Mouse (Mus musculus) testis, adult 2 months (tissue): ENCODE data around the gene Hist2h3b.

Experiments
- CTCF ChIP-seq: fragments of 200-500 bp; IDR thresholded peaks from 2 replicates; pipeline ENCODE4 v1.5.1; 2012; ENCODE audit warnings: low read depth, mild to moderate bottlenecking, inconsistent platforms, low read length, moderate library complexity; ENCODE audit not compliant: control insufficient read depth, insufficient read depth, insufficient replicate concordance
- POLR2A ChIP-seq: fragments of 200-500 bp; IDR thresholded peaks from 2 replicates; pipeline ENCODE4 v1.6.1; 2012; ENCODE audit warnings: low read depth, mild to moderate bottlenecking, inconsistent platforms, low read length, moderate library complexity; ENCODE audit not compliant: control insufficient read depth

DNA sequence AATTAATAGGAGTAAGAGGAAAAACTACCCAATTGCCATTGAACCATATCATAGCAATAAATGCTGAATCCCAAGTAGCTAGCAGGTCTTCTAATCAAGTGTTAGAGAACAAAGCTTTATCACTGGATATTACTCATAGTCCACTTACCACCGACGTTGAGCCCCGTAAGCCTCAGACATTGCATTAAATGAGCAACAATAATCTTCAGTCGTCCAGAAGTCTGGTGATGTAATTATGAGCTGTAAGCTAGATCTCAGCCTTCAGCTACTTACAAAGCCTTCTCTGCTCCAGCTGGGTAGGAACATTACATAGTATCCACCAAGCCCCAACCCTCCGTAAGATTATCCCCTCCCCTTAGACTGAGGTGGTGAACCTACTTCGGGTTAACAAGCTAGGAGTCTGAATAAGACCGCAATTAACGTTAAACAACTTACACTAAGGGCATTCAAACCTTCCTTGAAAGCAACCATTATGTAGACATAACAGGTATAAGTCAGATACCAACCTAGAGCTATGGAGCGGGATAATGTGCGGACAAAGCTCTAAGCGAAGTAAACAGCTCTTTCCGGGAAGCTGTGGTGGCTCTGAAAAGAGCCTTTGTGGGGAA, 30.4 kb upstream of the Hist2h3b start:
- no peak for TF ChIP-seq POLR2A
- TF ChIP-seq CTCF = no peak
